Mouse (Mus musculus): ENCODE data around the gene Stambpl1.
A peak's percentile ranks its signal among the peaks of the same experiment; 100 is the strongest.

Gene Stambpl1

DNA sequence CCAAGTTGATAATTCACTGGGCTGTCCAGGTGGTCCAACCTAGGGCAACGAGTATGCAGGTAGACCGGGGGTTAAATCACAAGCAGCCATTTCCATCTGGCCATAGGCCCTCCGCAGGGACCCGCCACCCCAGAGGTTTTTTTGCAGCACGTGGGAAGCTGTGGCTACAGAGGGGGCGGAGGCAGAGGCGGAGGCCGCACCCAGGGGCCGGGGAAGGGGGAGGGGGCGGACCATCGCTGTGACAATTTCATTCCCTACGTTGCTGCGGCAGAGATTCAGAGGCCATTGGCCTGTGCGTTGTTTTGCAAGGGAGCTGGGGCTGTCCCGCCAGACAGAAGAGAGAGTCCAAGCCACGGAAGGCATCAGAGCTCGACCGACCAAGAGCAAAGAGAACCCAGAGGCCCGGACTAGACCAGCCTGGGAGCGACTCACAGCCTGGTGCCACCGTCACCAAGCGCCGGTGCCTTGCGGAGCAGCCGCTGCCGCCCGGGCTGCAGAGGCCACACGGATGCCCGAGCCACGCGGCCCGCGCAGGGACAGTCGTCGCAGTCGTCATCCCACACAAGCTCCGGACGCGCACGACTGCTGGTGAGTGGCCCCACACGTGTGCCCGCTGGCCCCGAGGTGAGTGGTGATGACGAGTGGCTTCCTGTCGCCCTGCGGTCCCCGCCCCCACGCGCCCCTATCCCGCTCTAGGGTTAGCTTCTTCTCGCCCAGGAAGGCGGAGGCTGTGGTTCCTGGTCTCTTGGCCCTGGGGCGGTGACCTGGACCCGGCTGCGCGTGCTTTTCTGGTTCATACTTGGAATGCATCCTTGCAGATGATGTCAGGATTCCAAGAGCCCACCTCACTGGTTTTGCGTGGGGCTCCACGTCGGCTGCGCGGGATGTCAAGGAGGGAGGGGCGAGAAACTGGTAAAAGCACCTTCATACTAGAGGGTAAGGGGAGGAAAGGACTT, at the start of gene Stambpl1:
Stambpl1 (plus strand) TSS at position 222 of the 956 bp plus-strand sequence.
- DNase-seq (ENCODE audit: low read depth, low spot score), result peak; percentile 51

DNA sequence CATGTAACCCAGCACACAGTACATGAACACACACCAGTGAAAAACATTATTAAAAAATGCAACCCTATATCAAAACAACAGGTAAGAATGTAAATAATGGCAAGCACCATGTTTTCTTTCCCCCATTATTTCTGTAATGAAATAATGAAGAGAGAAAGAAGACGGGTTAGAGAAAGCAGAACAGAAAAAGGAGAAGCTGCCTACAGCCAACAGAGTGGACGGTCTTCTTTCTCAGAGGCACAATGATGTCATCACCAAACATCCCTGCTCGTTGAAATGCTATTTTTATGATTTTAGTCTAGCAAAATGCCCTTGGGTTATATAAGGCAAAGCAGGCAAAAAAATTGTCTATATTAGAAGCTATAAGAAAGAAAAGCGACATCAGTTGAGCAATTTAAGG, 43.6 kb upstream of the Stambpl1 start:
- no peak for DNase-seq (ENCODE audit: low read depth, low spot score)

DNA sequence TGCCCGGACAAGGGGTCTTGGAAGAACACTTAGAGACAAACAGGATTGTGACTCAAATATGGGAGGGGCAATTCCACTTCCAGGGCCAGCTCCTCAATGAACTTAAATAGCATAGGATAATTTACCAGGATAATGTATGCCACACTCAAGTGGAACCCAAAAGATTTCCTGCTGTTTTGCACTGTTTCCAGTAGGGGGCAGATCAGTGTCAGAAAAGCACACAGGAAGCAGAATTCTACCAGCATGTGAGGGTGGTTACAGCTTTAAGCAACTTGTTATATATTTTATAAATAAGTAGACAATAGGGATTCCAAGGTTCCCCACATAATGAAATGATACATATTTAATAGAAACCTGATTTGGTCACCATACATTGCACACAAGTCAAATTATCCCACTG, 40.1 kb upstream of the Stambpl1 start:
- DNase-seq (ENCODE audit: low read depth, low spot score), result peak; percentile 10

DNA sequence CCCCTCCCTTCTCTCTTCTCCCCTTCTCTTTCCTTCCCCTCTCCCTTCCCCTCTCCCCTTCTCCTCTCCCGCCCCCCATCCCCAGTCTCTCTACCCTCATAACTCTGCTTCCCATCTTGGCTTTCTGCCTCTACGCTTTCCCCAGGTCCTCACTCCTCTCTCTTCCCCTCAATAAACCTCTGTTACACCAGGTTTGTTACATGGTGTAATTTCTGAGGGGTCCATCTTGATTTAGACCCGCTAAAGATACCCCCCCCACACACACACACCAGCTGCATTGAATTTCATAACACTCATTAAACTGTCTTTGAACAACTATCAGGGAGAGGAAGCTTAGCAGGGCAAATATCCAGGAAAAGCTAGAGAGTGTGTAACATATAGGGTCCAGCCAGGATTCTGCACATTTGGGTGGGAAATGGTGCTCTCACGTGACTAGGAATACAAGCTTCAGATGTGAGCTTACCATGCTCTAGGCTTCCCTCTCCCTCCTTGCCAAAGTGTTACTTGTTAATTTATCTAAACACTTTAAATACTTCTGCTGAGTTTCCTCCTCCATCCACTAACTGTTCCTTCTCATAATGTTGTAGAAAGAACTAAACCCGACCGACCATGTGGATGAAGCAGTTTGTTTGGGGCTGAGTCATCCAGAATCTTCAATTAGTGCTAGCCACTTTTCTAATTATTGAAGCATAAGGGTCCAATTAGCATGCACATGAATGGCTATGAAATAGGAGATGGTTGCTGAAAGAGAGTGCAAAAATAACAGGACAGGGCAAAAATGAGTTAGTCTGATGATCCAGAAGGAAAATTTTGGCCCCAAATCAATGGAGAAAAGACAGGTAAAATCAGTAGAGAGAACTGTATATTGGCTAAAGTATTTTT, 38.5 kb upstream of the Stambpl1 start:
- DNase-seq (ENCODE audit: low read depth, low spot score), result no peak

DNA sequence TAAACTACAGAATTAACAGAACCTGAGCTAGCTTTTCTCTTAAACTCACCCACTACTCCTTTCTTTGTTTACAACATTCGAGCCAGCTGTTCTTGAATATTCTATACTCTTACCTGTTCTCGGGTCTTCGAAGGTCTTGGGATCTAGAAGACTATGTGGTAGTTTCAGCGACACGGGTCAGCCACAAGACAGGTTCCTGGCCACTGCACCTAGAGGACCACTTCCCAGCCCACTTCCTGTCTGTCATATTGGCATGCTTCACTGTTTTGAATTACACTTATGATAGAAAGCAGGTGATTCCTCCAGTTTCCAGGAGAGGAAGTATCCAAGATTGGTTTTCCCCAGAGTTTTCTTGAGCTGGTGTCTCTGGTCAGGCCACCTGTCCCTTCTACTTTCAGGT, 29.3 kb upstream of the Stambpl1 start:
- DNase-seq (ENCODE audit: low read depth, low spot score), result no peak

DNA sequence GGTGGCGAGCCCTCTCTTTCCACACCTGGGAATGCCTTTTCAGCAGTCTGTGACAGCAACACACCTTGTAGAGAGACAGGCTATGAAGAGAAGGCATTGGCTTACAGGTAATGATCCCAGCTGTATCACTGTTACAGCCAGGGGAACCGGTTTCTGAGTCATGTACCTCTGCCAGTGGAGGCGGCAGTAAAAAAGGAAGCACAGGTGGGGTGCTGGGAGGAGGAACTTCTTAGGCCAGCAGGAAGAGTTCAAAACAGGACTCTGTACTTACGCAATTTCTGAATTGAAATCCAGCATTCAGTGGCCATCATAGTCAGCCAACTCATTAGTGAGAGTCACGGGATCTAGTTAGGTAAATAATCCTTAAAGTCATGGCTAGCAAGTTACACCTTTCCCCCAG, 26.1 kb upstream of the Stambpl1 start, which contains the start of gene Ankrd22:
Ankrd22 (minus strand) TSS at position 163 of the 400 bp plus-strand sequence.
- no peak for DNase-seq (ENCODE audit: low read depth, low spot score)

DNA sequence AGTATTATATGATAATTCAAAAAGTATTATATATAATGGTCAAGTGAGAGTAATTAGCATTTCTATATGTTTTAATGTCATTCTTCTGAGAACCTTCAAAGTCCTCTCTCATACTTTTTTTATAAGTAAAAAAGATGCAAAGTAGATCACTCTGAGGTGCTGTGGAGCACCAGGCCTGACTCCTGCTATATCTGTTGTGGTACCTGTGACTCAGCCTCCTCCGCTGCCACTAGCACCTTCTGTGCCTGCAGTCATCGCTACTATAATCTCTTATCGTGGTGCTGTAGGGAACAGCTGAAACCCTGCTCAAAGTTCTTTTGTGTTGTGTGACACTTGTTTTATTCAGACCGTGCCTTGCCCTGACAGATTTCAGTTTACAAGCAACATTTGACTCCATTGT, 25.6 kb upstream of the Stambpl1 start:
- no peak for DNase-seq (ENCODE audit: low read depth, low spot score)

DNA sequence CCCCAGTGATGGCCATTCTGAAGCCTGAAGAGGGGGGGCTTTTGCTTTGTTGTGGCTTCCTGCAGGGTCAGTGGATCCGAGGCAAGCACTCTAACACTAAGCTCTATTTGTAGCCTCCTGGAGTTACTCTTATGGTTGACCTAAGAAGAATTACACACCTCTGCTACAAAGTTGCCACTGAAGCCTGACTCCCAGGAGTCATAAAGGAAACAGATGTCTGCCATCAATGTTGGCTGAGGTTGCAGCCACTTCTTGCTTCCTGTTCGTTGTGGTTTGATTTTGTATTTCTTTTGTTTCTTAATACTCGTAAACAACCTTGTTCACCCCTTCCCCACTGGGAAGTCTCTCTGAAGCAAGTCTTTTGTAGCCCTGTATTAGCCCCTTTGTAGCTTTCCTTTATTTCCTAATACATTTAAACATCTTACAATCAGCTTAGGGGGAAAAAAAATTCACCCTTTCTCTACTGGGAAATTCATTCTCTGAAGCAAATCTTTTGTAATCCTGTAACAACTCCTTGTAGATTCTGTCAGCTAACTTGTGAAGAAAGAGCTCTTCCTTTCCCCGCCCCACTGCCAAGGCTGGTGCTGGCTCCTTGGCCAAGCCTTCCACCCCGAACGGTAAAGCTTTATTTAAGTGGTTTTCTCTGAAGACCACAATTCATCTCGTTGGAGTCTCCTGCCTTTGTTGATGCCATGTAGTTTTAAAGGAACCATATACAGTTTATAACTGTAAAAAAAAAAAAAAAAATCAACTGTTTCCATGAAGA, 23.9 kb upstream of the Stambpl1 start:
- no peak for DNase-seq (ENCODE audit: low read depth, low spot score)

DNA sequence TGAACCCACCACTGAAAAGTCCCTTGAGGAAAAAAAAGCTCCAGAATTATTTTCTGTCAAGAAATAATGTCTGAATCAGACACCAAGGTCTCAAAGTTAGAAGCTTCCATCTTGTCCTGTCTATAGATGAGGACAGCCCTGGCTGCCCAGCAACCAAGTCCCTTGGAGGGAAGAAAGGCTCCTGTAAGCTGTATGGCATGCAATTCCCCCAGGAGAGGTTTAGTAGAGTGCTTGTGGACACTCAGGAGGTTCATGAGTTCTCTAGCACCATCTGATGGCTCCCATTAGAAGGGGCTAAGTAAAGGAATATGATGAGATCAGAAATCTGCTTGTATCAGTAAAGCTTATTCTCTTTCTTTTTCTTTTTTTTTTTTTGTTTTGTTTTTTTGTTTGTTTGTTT, 22.9 kb upstream of the Stambpl1 start:
- no peak for DNase-seq (ENCODE audit: low read depth, low spot score)

DNA sequence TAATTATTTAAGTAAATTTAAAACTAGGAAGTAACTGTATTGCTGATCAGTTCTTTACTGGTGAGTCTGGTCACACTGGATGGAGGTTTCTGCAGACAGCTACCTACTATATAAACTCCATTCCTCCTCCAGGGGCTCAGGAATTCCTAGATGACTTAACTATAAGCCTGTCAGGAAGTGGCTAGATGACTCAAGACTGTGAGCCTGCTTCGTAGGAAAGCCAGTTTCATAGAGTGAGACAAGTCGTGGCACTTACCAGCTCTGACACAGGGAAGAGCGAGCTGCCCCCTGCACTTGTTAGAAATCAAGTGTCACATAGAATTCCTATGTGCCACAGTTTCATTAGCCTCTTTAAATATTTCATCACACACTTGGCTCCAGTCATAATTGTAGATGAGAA, 20.9 kb upstream of the Stambpl1 start:
- no peak for DNase-seq (ENCODE audit: low read depth, low spot score)

DNA sequence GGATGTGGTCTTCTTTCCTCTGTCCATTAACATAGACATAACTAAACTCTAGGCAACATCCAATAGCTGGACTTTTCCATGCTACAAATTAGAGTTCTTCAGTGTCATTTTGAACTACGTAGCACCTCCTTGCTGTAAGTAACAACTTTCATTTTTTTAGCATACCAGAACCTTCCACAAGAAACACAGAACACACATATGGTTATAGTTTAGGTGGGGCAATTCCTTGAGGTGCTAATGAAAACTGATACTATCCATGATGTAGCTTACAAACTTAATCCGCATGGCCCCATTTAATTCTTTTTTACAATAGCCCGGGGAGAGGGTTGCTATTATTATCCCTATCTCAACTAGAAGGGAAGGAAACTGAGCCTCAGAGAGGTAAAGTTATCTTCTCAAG, 18.0 kb upstream of the Stambpl1 start:
- no peak for DNase-seq (ENCODE audit: low read depth, low spot score)

DNA sequence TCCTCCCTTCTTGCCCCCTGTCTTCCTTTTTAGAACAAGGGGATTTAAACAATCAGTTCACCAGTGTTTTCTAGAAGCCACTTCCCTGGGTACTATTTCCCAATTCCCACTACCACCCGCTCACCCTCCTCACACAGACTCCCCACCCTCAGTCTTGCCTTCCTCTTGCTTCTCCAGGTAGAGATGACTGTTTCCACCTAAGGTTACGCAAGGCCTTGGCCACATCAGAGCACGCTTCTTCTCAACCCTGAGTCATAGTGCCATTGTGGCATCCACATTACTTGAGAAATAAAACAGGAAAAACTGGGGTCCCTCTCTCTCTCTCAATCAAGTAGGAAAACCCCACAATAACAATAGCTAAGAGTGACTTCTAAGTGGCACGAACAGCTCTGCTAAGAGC, 12.9 kb upstream of the Stambpl1 start:
- no peak for DNase-seq (ENCODE audit: low read depth, low spot score)

DNA sequence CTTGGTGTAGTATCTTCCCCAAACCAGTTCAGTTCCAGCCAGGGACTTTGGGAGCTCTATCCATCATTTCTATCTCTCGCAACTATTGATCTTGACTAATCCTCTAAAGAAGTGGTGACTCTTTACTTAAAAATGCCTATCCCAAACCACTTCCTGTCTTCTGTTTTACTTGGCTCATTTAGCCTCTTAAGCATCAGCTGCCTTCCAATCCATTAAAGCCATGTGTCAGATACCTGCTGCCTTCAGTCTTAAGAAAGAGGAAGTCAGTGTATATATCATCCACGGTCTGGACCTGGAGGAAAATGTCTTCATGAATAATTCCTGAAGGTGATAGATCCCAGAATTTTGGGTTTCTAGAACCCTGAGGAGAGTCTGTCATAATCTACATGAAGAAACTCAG, 11.7 kb upstream of the Stambpl1 start:
- no peak for DNase-seq (ENCODE audit: low read depth, low spot score)

DNA sequence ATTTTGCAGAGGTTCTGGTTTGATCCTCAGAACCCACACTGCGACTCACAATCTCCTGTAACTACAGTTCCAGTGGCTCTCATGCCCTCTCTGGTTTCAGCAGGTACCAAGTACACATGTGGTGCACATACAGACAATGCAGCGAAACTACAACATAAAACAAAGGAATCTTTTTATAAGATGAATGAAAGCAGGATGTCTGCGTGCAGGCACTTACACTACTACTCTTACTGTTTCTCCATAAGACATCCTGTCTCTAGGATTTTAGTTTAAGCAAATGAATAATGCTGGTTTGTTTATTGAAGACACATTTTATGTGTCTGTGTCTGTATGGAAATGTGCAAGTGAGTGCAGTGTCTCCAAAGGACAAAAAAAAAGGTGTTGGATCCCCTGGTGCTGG, 10.8 kb upstream of the Stambpl1 start:
- no peak for DNase-seq (ENCODE audit: low read depth, low spot score)

DNA sequence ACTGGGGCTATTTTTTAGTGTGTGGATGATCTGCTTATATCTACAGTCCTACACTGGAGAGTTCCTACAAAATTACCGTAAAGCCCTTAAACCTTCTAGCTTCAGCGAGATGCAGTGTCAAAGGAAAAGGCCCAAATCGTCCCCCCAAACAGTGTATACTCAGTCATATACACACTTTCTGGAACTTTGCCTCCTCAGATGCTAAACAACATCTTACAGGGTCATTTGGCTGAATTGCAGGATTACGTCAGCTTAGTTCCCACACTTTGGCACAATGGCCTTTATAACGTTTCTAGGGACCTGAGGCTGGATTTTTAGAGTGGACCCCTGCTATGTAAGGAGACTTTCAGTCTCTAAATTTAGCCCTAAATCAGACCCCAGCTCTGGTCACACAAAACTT, 9.5 kb upstream of the Stambpl1 start:
- DNase-seq (ENCODE audit: low read depth, low spot score), result no peak

DNA sequence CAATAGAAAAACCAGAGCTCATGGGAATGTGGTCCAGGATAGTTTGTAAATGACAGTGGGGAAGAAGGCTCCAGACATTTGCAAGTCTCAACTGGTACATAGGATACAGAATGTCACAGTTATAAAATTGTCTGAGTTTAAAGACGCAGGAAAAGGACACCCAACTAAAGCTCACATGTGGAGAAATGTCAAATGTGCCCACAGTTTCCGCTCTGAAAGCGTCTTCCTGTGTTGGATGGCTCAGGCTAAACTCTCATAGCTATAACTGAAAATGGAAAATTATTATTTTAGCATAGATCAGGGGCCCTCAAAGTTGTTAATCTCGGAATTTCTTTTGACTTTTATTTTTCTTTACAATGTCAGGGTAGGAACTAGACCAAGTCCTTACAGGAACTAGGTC, 5.2 kb upstream of the Stambpl1 start:
- no peak for DNase-seq (ENCODE audit: low read depth, low spot score)

DNA sequence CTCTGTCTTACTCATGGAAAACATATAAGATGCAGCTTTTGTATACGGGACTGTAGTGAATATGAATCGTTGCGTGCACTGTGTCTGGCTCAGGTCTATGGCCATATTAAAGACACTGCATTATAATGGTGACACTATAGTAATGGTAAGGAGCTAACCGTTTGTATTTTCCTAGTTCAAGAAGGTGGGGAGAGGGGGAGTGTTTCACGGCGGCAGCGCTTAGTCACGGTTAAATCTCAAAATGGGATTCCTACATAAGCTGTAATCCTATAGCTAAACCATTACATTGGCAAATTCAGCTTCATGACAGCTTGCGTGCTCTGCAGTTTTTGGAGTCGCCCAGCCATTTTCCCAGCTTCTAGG, 403 bp upstream of the Stambpl1 start:
- no peak for DNase-seq (ENCODE audit: low read depth, low spot score)

DNA sequence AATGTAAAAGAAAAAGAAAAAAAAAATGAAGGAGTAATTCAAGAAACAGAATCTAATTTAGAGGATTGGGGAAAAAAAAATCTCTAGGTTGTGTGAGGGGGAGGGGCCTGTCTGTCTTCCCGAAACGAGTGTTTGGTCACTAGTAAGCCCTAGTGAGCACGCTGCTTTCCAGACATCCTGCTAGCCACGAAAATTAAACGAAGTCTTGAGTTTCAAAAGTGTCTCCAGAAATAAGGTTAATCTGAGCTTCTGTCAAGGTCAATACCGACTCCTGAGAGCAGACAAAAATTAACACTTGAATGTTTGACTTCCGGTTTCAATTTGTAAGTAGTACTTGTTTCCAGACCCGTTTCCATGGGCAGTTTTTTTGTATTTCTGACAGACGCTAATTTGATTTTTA, 1.1 kb downstream of the Stambpl1 start:
- peak; percentile 27 for DNase-seq (ENCODE audit: low read depth, low spot score)

DNA sequence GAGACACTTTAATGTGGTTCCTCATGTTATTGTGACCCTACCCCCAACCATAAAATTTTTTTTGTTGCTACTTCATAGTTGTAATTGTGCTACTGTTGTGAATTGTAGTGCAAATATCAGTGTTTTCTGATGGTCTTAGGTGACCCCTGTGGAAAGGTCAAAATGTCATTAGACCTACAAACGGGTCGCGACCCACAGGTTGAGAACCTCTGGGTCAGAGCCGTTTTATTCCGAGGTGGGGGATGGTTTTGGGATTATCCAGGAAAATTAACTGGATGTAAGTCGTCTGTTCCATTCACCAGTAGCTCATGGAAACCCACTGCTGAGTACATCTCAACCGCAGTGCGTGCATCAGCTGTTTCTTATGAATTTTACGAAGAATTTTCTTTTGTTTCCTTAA, 1.7 kb downstream of the Stambpl1 start:
- DNase-seq (ENCODE audit: low read depth, low spot score), result no peak

DNA sequence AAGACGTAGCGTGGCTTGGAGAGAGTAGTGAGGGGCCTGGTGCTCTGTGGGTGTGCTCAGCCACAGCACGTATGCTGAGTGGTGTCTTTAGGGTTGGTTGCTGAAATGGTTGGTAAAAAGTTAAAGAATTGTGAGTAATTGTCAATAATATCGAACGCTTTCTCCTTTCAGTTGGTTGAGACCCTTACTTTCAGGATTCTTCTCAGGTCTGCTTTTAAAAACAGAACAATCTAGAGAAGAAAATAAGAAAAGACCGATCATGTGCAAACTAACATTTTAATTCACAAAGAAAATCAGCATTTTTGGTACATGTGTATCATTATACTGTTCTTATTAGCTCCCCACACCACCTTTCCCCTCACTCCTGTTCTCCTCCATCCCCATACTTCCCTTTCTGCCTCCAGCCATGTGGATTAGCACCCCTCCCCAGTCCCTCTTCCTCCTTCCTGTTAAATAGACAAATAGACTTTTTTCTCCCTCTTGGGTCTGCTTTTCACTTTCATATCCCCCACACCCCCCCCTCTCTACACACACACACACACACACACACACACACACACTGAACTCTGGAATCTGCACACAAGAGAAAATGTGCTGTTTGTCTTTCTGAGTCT, 2.2 kb downstream of the Stambpl1 start:
- no peak for DNase-seq (ENCODE audit: low read depth, low spot score)

DNA sequence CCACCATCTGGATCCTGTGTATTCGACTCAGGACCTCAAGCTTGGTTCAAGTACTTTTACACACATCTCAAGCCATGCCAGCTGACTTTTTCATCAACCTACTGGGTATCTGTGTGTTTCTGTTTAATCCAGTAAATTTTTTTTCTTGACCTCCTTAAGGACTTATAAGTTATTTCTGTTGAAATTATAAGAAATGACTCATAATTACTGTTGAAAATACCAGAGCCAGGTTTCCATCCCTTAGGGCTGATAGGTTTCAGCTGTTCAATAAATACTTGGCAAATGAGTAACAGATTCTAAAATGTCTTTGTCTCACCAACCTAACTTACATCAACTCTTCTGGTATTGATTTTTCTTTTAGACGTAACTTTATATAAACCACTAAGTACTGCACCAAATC, 3.0 kb downstream of the Stambpl1 start:
- DNase-seq (ENCODE audit: low read depth, low spot score), result no peak
